Mouse (Mus musculus) kidney, adult 2 months (tissue): ENCODE results near the gene Sdk2.

ENCODE experiments used
- CTCF ChIP-seq: fragments of 200-500 bp; conservative IDR thresholded peaks from 2 replicates; pipeline ENCODE4 v1.5.1; 2011; ENCODE audit warnings: low read depth, mild to moderate bottlenecking, control low read depth, low read length, moderate library complexity, mixed read lengths; ENCODE audit not compliant: insufficient read depth, insufficient read length
- POLR2A ChIP-seq: fragments of 200-500 bp; IDR thresholded peaks from one replicate; pipeline ENCODE4 v1.6.1; 2011; ENCODE audit warnings: low read depth, low read length, control low read depth

GRCm38 (mm10) chr11:114080606-114081005, 13.8 kb upstream of the Sdk2 start:
- TF ChIP-seq CTCF (no peak), POLR2A (no peak)
